Mouse (Mus musculus): ENCODE measurements around the gene Prr13.

The Prr13 gene

DNA sequence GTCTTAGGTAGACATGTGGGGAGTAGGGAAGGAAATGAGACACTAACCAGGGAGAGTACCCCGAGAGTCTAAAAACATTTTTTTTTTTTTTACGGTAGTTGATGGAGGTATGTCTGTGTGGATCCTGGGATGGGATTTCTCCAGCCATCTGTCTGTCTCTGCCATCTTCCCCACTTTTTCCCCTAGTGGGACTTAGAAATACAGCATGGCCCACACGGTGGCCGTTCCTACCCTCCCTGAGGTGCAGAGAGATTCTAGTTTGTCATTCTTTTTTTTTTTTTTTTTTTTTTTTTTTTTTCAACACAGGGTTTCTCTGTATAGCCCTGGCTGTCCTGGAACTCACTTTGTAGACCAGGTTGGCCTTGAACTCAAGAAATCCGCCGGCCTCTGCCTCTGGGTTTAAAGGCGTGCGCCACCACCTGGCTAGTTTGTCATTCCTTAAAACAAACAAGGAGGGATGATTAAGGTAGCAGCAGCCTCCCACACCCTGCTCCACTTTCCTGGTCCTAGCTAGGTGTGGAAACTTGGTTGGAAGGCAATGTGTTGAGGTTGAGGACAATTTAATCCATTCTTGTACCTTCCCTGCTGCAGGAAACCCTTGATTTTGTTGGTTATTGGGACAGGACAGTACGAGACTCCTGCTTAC is 2.7 kb downstream of the Prr13 start:
- no peak for DNase-seq

DNA sequence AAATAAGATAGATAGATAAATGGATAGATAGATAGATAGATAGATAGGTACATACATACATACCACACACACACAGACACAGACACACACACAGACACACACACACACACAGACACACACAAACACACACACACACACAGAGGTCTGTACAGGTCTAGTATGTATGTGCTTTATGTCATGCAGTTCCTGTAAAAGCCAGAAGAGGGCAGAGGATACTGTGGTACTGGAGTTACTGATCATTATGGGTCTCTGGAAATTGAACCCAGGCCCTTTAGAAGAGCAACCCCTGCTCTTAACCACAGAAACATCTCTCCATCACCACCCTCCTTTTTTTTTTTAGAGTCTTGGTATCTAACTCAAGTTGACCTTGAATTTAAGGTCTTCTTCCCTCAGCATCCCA is 4.8 kb downstream of the Prr13 start:
- DNase-seq = no peak

DNA sequence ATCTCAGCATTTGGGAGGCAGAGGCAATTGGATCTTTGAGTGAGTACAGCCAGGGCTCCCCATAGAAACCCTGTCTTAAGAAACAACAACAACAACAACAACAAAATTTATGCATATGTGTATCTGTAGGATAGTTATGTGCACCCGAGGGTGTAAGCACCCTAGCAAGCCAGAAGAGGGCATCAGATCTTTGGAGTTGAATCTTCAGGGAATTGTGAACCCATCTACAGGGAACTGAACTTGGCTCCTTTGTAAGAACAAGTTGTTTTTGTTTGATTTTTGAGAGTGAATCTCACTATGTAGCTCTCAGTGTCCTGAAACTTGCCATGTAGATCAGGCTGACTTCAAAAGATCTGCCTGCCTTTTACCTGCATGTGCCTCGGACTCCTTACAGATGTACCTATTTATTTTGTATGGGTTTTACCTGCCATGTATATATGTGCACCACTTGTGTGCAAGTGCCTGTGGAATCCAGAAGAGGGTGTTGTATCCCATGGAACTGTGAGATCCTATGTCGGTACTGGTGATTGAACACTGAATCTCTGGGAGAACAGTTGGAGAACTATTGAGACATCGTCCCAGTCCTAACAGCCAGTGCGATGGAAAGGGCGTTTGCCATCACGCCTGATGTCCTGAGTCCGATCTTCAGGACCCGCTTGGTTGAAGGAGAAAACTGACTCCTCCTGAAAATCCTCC is 10.0 kb downstream of the Prr13 start:
- DNase-seq = no peak

DNA sequence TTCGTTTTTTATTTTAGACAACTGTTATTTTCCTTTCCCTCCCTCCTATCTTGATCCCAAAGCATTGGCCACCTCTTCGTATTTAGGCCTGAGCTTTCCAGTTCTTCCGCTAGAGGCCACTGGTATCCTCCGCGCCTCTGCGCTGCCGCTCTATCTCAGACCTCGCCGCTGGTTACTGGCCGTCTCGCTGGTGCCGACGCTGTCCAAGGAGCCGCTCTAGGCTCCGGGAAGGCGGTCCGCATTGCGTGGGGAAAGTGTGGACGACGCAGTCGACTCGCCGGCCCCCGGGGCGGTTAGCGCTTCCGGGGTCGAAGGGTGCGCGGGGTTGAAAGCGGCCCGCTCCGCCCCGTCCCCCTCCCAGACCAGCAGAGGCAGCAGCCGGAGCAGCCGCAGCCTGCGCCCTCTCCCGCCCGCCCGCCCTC is 11.4 kb downstream of the Prr13 start, which contains the start of gene Pcbp2:
TSS of gene Pcbp2 (plus strand) at position 357 of the 422 bp plus-strand sequence.
- DNase-seq = peak; percentile 96 to 98

DNA sequence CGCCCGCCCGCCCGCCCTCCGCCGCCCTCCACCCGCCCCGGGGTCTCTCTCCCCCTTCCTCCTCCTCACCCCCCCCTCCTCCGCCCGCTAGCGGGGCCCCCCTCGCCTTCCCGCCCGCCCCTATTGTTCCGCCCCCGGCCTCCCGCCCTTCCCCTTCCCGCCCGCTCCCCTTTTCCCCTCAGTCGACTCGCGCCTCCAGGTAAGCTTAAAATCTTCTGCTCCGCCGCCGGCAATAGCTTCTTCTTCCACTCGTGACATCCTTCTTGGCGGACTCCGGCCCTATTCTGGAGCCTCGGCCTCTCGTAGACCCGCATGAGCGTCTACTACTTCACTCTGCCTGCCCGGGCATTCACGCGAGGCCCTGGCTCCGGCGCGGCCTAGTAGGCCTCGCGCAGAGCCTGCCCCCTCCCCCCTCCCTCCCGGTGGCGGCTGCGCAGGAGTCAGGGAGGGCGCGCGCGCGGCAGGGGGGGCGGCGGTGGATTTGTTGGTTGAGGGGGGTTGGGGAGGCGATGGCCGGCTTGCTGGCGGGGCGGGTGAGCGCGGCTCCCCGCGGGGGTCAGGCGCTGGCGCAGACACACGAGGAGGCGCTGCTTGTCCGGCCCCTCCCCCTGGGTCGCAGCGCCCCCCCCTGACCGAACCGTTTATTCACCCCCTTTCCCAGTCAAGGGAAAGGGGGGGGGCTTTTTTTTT is 11.9 kb downstream of the Prr13 start:
- peak; percentile 91 to 96 for DNase-seq

DNA sequence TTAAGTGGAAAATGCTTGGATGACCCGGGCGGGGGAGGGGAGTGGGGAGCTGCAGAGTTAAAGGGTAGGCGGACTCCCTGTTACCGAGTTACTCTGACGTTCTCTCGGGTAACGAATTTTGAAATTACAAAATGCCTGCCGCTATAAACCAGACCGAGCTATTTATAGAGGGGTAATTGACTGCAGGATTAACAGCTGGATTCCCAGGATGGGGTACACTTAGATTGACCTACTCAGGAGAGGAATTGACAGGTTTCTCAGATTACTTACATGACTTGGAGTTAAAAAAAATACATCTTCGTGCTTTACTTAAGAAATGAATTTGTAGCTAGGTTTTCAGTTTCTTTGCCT is 12.4 kb downstream of the Prr13 start:
- DNase-seq = no peak

DNA sequence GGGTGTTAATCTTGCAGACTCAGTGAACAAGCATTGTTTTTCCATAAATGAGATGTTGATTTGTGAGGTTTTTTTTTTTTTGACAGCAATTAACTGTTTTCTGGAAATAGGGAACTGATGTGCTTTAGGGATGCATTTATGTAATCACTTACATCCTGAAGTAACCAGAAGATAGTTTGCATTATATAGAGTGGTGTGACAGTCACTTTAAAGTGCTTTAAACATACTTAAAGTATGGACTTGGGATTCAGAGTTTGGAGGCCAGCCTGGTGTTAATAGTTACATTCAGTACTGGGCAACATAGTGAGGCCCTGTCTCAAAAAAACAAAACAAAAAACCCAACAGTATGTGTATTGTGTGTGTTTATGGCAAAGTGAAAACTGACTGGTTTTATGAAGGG is 12.9 kb downstream of the Prr13 start:
- DNase-seq = no peak

DNA sequence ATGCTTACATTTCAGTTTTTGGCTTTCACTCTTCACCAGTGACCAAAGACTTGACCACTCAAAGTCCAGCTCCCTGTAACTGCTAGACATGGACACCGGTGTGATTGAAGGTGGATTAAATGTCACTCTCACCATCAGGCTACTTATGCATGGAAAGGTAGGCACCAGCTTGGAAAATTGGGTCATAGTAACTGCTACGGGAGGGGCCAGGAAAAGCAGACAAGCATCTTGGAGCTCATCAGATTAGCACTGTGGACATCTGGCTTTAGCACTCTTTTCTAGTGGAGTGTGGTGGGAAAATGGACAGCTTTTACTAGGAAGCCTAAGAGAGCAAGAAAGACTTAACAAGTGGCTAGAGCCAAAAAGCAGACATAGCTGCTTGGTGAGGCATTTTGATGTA is 14.4 kb downstream of the Prr13 start:
- DNase-seq = peak in 1 of 2 experiments; percentile 38

DNA sequence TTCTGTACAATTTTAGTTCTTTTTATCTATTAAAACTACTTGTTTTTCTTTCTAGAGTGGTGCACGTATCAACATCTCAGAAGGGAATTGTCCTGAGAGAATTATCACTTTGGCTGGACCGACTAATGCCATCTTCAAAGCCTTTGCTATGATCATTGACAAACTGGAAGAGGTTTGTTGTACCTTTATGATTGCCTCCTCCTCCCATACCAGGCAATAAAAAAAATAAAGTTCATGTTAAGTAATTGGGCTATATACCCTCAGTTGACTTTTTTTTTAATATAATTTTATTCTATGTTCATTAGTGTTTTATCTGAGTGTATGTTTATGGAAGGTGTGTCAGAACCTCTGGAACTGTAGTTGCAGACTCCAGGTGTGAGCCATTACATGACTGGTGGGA is 15.7 kb downstream of the Prr13 start:
- DNase-seq = no peak

DNA sequence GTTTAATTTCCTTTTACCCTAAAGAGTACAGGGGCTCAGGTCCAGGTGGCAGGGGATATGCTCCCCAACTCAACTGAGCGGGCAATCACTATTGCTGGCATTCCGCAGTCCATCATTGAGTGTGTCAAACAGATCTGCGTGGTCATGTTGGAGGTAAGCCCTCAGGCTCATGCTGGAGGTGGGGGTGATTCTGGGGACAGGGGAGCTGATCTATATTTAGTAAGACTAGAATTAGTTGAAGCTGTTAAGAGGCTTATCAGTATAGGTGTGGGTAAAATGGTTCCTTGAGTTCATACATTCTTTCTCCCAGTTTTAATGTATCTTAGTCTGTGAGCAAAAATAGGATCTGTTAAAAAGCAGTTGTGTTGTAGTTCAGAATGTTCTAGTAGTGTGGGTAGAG is 24.3 kb downstream of the Prr13 start:
- DNase-seq = no peak

DNA sequence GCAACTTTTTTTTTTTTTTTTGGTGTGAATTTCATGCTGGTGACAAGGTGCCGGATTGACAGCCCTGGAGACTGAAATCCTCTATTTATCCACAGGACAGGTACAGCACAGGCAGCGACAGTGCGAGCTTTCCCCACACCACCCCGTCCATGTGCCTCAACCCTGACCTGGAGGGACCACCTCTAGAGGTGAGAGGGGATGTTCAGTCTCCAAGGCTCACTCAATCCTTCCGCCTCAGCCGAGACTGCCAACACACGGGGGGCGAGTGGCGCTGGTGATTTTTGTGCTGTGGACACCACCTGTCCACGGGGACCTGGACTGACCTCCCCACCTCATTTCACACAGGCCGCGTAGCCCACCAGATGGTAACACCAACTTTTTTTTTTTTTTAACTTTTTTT is 27.0 kb downstream of the Prr13 start:
- DNase-seq = no peak

DNA sequence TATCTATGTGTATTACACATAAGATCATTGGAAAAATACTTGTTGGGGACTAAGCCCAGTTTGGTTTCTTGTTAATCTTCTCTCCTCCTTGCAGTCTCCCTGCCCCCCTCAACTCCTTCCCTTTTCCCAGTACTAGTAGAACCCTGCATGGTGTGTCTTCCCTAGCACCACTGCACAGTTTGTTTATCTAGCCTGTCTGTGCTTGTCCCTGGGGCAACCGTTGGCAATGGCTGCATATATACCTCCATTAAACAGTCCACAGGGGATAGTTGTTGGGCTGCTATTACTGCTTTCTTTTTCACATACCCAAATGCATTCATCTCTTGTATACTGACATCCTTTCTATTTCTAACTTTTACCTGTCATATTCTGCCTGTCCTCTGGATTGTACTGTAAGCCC is 28.8 kb downstream of the Prr13 start:
- no peak for DNase-seq

DNA sequence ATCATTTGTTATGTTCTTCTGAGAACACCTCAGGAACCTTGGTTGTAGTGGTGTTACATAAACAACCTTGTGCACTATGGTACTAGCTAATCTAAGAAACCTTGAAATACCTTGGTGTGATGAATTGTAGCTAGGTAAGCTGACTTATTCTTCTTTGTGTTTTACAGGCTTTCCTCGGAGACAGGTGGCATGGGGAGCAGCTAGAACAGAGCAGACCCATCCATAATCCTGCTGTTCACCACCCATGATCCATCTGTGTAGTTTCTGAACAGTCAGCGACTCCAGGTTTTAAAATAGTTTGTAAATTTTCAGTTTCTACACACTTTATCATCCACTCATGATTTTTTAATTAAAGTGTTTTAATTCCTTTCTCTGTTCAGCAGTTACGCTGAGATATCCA is 39.5 kb downstream of the Prr13 start:
- no peak for DNase-seq

DNA sequence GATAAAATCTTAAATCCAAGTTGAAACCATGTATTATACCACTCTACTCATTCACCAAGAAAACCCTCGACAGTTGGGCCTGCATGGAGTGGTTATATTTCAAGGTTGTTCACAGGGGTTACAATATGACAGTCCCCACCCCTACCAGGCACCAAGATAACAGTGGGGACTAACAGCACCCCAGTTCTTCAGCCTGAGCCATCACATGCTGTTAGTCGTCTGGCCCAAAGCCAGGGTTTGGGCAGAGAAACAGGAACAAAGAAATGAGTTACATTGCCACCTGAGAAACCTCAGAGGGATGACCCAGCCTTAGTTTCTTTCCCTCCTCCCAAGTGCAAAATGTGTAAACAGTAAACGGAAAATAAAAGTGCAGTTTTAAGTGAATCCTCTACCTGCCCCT is 40.5 kb downstream of the Prr13 start:
- DNase-seq = peak in 1 of 2 experiments; percentile 59

DNA sequence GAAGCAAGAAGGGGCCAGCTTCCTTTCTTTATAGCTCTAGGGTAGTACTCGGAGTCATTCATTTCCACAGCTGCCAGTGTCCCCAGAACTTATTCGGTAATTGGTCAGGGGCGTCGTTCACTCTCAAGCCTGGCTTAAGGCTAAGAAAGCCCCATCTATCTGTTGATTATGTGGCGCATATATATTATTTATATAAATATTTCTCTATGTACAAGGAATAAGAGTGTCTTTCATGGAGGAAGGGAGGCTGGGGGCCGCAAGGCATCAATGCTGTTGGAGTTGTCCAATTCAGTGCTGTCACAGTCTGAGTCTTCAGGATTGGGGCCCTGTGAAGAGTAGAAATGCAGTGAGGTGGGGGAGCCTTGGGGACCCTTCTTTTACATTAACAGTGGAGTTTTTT is 41.0 kb downstream of the Prr13 start:
- no peak for DNase-seq

DNA sequence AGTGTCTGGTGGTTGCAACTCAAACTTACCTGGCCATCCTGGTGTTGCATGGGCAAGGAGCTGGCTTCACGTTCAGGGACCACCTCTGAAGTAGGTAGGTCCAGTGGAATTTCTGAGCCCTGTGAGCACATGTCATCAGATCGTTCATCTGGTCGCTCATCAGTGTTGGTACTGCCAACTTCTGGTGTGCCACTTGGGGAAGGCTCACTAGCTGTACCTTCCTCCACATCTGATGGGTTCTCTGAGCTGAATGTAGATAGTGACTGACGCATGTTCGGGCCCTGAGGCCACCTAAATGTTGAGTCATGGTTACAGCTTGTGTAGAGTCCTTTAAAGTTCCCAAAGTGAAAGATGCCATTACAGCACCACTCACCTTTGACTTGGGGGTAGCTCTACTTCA is 41.7 kb downstream of the Prr13 start:
- DNase-seq = no peak

DNA sequence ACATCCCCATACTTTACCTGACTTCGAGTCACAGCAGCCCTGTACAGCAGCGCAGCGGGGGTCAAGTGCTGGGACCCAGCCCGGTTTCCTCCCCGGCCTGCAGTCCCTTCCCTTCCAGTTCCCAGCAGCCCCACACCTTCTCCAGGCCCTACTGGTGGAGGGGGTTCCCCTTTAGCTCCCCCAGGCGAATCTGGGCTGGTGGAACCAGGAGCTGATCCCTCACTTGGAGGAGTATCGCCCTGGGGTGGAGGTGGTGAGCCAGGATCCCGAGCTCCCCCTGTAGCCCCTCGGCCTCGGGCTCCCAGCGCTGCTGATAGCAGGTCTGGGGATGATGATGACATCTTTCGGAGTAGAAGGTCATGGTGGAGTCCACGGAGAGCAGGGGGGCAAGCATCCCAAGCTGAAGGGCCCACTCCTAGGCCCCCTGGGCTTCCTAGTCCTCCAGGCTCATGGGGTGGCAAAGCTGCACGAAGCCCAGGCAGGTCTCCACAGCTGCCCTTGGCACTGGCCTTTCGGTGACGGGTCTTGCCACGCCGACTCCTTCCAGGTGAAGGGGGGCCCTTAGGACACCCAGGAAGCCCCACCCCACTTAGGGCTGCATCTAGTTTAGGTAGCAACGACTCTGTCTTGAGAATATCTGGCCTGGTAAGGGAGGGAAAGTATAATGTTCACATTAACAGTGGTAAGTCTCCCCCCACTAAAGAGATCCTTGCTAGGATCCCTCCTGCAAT is 42.4 kb downstream of the Prr13 start:
- DNase-seq = no peak

DNA sequence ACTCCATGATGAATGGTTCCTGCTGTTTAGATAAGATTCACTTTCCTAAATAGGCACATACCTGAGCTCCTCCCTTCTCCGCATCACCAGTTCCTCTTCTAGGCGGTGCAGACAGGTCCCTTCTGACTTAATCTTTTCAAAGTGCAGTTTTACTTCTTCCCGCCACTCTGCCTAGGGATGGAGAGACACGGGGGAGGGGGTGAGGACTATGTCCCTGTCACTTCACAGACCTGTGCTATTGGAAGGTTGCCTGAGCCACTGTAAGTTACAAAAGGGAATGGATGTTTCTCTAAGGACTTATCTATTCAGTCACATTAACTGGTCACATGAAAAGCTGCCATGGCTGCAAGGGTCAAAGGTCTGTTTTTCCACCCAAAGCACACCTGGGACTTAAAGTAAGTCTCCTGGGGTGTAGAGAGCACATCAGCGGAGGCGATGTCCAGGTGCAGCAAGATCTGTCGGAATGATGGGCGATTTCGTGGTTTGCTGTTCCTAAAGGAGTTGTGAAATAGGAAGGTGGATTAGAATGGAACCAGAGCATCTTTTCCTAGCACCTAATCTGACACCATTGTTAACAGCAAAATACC is 43.5 kb downstream of the Prr13 start:
- DNase-seq = no peak

DNA sequence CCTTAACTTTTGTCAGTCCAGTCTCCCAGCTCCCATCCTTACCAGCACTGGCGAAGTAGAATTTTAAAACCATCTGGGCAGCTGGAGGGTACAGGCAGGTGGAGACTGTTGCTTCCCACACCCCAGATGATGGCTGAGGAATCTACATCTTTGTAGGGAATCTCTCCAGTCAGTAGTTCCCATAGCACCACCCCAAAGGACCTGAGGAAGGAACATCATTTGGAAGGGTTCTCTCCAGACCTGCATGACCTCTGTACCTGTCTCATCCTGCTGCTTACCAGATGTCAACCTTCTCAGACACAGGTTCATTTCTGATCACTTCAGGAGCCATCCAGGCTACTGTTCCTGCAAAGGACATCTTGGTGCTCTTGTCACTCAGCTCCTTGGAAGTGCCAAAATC is 44.6 kb downstream of the Prr13 start, which contains the start of gene Gm10337:
TSS of gene Gm10337 (plus strand) at position 276 of the 400 bp plus-strand sequence.
- DNase-seq = no peak

DNA sequence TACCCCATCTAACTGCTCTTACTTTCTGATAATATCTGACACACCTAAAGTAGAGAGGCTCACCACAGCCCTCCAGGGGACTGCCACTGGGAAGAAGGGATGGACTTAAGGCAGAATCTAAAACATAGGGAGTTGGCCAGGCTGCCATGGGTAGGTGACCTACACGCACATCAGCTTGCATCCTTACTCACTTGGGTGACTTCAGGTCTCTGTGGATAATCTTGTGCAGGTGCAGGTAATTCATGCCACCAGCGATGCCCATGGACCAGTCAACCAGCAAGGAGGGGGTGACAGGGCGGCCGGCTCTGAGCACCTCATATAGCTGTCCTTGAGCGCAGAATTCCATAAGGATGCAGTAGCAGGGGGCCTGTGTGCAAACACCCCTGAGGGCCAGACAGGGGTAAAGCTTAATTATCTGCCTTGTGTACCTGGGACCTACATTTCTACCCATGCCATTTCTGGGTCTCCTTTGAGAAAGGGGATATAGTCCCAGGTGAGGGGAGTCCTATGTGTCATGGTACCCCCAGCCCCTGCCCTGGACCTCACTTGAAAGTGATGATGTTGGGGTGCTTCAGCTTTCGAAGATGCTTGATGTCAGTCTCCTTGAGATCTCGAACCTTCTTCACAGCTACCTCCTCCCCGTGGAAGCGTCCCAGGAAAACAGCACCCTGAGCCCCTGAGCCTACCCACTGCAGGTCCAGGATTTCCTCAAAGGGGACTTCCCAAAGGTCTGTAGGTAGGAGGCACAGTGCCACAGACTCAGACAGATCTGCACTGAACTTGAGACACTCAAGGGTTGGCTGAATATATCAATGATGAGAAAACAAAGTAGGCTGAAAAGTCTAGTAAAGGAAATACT is 45.3 kb downstream of the Prr13 start:
- DNase-seq = no peak

DNA sequence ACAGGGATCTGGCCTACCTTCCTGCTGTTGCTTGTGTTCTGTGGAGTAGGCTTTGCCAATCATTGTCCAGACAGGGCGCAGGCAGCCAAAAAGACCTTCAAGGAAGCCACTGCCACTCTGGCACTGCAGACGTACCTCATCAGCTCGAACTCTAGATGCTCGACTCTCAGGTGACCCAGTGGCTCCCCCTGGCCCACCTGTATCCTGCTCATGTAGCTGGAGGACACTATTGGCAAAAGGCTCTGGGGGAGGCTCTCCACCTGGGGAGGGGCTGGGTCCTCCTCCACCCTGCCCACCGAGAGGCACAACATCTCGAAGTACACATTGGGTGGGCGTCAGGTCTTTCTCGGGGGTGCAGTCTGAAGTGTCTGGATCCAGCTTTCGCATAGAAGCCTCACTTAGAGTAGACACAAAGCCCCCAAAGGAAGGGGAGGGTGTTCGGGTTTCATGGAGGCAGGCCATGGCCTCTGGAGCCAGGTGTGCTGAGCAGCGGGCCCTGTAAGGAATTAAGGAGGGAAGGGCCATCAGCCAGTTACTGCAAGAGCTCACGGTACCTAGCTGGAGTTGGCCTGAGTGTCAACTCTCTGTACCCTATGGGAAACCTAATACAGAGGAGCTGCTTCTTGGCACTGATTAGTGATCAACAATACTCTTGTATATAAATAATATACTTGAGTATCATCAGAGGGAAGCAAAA is 46.4 kb downstream of the Prr13 start:
- no peak for DNase-seq
